Mouse (Mus musculus) lung, postnatal 0 days (tissue): ENCODE measurements around the gene Olfr432. TPM values are rescaled to one million over a fixed set of nuclear protein-coding genes. Genes with fewer than 3 reads are reported as not detected.
"Not testable (repeated sequence)": the region's sequence is repeated elsewhere in the genome, so short reads cannot be mapped to it uniquely, and the experiment has no call there.

ENCODE experiments used
- ATAC-seq: fragments of 200-750 bp; cut with Nextera tagmentation; 2 replicates; pipeline ENCODE4 v1.8.0; 2017; ENCODE audit warnings: moderate library complexity
- DNase-seq: peaks from one replicate; pipeline ENCODE4 v3.0.0-alpha.2; 2016; ENCODE audit warnings: low spot score
- H3K27ac ChIP-seq: fragments of 300-500 bp; sonication (generic); 2 replicates; pipeline ENCODE4 v1.5.1; 2014; ENCODE audit warnings: antibody characterized with exemption, mild to moderate bottlenecking, low read length, mixed read lengths
- H3K27me3 ChIP-seq: fragments of 300-500 bp; sonication (generic); replicated peaks from 2 replicates; pipeline ENCODE4 v1.6.1; 2014; ENCODE audit warnings: low read length, mixed read lengths; ENCODE audit not compliant: insufficient read depth
- H3K36me3 ChIP-seq: fragments of 300-500 bp; sonication (generic); 2 replicates; pipeline ENCODE4 v1.6.1; 2014; ENCODE audit warnings: low read length, mixed read lengths; ENCODE audit not compliant: insufficient read depth
- H3K4me1 ChIP-seq: fragments of 300-500 bp; sonication (generic); 2 replicates; pipeline ENCODE4 v1.6.1; 2014; ENCODE audit warnings: antibody characterized with exemption, low read depth, low read length, mixed read lengths; ENCODE audit not compliant: insufficient read depth
- H3K4me2 ChIP-seq: fragments of 300-500 bp; sonication (generic); replicated peaks from 2 replicates; pipeline ENCODE4 v1.6.1; 2014; ENCODE audit warnings: low read depth, mild to moderate bottlenecking, low read length, moderate library complexity, mixed read lengths
- H3K4me3 ChIP-seq: fragments of 300-500 bp; sonication (generic); 2 replicates; pipeline ENCODE4 v1.5.1; 2014; ENCODE audit warnings: low read depth, low read length
- H3K9ac ChIP-seq: fragments of 300-500 bp; sonication (generic); replicated peaks from 2 replicates; pipeline ENCODE4 v1.6.1; 2014; ENCODE audit warnings: low read depth, mild to moderate bottlenecking
- H3K9me3 ChIP-seq: fragments of 300-500 bp; sonication (generic); 2 replicates; pipeline ENCODE4 v1.6.1; 2016; ENCODE audit warnings: low read length, mixed read lengths
- CTCF ChIP-seq: IDR thresholded peaks from 2 replicates; pipeline ENCODE4 v1.5.1; 2016; ENCODE audit warnings: antibody characterized with exemption, mild to moderate bottlenecking
- EP300 ChIP-seq: IDR thresholded peaks from 2 replicates; pipeline ENCODE4 v1.6.1; 2016; ENCODE audit warnings: antibody characterized with exemption, mild to moderate bottlenecking, control low read depth
- WGBS: fragments of 180-500 bp; shearing (Covaris S2); extraction: QIAGEN DNeasy Blood & Tissue Kit; methylation state at CpG from one replicate; pipeline ENCODE4 v1.1.7; 2014; 5-methylcytosine and 5-hydroxymethylcytosine counted together
- polyA plus RNA-seq: library from polyadenylated mRNA; unstranded; fragments of >200 nt; fragmentation: Nextera tagmentation; extraction: Ambion mirVana; gene quantifications from 2 replicates; pipeline ENCODE4 v1.2.1, GENCODE M21; 2015

The Olfr432 gene
- not detected in 2 replicates for polyA plus RNA-seq

GRCm38 (mm10) chr1:174048893-174049292 lies at the start of gene Olfr432:
Gene Olfr432 (plus strand): TSS chr1:174049205.
- Histone ChIP-seq H3K27ac (no peak within 1 kb of the TSS), H3K27me3 (no peaks in the 10 kb centered on the region), H3K9me3 (no peaks in the 10 kb centered on the region), H3K4me3 (no peak within 1 kb of the TSS), H3K36me3 (no peaks in the 10 kb centered on the region), H3K4me1 (no peaks in the 10 kb centered on the region), H3K9ac (no peak within 1 kb of the TSS), H3K4me2 (no peak within 1 kb of the TSS)
- ATAC-seq, result no peak
- no peak for TF ChIP-seq CTCF
- TF ChIP-seq EP300, result no peak
- WGBS, result 67% methylated on average over 2 of the region's 2 CpGs
- no peak for DNase-seq

GRCm38 (mm10) chr1:174004352-174005109 lies 44.5 kb upstream of the Olfr432 start:
- not testable (repeated sequence) for H3K36me3 ChIP-seq, H3K27ac ChIP-seq, H3K9ac ChIP-seq, H3K4me1 ChIP-seq, DNase-seq, H3K27me3 ChIP-seq, H3K4me2 ChIP-seq, H3K9me3 ChIP-seq, ATAC-seq, H3K4me3 ChIP-seq
- WGBS, result 39% methylated on average over 1 of the region's 3 CpGs

GRCm38 (mm10) chr1:174007050-174007449 lies 42.0 kb upstream of the Olfr432 start:
- not testable (repeated sequence) for H3K4me2 ChIP-seq, H3K4me1 ChIP-seq, H3K4me3 ChIP-seq, H3K9me3 ChIP-seq, H3K36me3 ChIP-seq, ATAC-seq, H3K9ac ChIP-seq, DNase-seq, H3K27ac ChIP-seq, H3K27me3 ChIP-seq

GRCm38 (mm10) chr1:174031698-174032097 lies 17.3 kb upstream of the Olfr432 start, which contains the start of gene Ifi205:
Gene Ifi205 (minus strand): TSS chr1:174031810.
- no peak for ATAC-seq
- no peak for TF ChIP-seq CTCF
- TF ChIP-seq EP300, result no peak

GRCm38 (mm10) chr1:174035841-174036240 lies 13.2 kb upstream of the Olfr432 start:
- 66% methylated on average over 4 of the region's 4 CpGs for WGBS
- ATAC-seq (no peak), DNase-seq (no peak)
- no peak overlapping the region for H3K9ac ChIP-seq
- H3K36me3 ChIP-seq, result no peaks in the 10 kb centered on the region
- no peak overlapping the region for H3K27ac ChIP-seq
- no peak overlapping the region for H3K4me3 ChIP-seq
- H3K4me2 ChIP-seq, result no peak overlapping the region
- H3K27me3 ChIP-seq, result no peaks in the 10 kb centered on the region
- H3K9me3 ChIP-seq, result no peaks in the 10 kb centered on the region
- no peak for TF ChIP-seq CTCF
- no peak for TF ChIP-seq EP300
- no peaks in the 10 kb centered on the region for H3K4me1 ChIP-seq

More at GRCm38 (mm10) chr1:174031698-174032097, 17.3 kb upstream of the Olfr432 start, which contains the start of gene Ifi205:
- no peak within 1 kb of the TSS for H3K4me3 ChIP-seq
- no peaks in the 10 kb centered on the region for H3K36me3 ChIP-seq
- WGBS, result 30% methylated on average over 1 of the region's 1 CpGs
- H3K9me3 ChIP-seq, result no peaks in the 10 kb centered on the region
- no peak within 1 kb of the TSS for H3K4me2 ChIP-seq
- no peak for DNase-seq
- H3K4me1 ChIP-seq, result no peaks in the 10 kb centered on the region
- no peak within 1 kb of the TSS for H3K27ac ChIP-seq
- H3K27me3 ChIP-seq, result no peaks in the 10 kb centered on the region
- H3K9ac ChIP-seq, result no peak within 1 kb of the TSS

GRCm38 (mm10) chr1:174038480-174038879 lies 10.5 kb upstream of the Olfr432 start:
- no peaks in the 10 kb centered on the region for H3K9me3 ChIP-seq
- no peak overlapping the region for H3K4me3 ChIP-seq
- peak; percentile 61 for DNase-seq
- no peaks in the 10 kb centered on the region for H3K36me3 ChIP-seq
- 58% methylated on average over 3 of the region's 3 CpGs for WGBS
- no peak overlapping the region for H3K4me2 ChIP-seq
- H3K27me3 ChIP-seq, result no peaks in the 10 kb centered on the region
- peak; percentile 16; the same call in 1 of the 2 replicates for ATAC-seq
- H3K9ac ChIP-seq, result no peak overlapping the region
- no peak overlapping the region for H3K27ac ChIP-seq
- no peak for TF ChIP-seq EP300
- TF ChIP-seq CTCF, result no peak
- H3K4me1 ChIP-seq, result no peaks in the 10 kb centered on the region
